Mouse (Mus musculus) heart, postnatal 0 days (tissue): Measurements from ENCODE around the gene Slc12a4.

Experiments used
- CTCF ChIP-seq: IDR thresholded peaks from 2 replicates; pipeline ENCODE4 v1.5.1; 2016; ENCODE audit warnings: antibody characterized with exemption, control low read depth, low read depth
- EP300 ChIP-seq: IDR thresholded peaks from 2 replicates; pipeline ENCODE4 v1.6.1; 2016; ENCODE audit warnings: antibody characterized with exemption, low read depth

DNA sequence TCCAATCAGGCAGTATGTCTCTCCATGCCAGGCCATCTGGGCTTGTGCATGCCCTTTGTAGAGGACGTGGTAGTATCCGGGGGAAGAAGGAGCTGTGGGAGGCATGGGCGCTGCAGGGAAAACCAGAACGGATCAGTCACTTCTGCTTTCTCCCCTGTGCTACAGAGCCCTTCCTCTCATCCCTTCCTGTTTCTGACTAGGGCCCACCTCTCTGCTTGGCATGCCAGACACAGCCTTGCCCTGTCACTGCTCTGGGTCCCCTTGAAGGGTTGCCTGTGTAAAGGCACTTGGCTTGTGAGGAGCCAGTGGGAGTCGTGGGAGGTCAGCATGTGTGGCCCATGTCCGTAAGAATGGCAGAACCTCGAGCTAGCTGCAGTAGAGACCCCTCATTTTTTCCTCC is 30.5 kb upstream of the Slc12a4 start:
- TF ChIP-seq EP300 (no peak), CTCF (no peak)
